ENCODE assay signal across 16 mouse cellular contexts in the genomic region with DNA sequence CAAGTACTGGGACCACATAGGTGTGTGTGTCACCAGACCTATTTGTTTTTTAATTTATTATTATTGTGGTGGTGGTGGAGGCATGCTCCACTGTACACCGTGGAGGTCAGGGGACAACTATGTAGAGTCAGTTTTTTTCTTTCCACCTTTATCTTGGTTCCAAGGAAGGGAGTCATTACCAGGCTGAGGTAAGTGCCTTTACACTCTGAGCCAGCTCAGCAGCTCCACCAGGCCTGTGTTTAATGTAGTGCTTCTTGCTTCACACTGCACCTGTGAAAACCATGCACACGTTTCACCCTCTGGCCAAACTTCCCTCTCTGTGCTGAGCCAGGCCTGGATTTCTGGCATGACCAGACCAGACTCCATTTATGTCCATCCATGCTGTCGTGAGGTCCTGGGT.
"Had no signal": no experiment of that assay in that cellular context is flagged by ENCODE, and none has a peak within 500 bp of the region (broad histone marks: within the 10 kb centered on the region; RNA-seq: fewer than 3 reads in every experiment).

No protein-coding gene starts in this region.

- H3K27me3 ChIP-seq: limb, embryonic 15.5 days; liver, embryonic 12.5 days; megakaryocyte, embryonic 14.5 days; midbrain, embryonic 15.5 days; neural tube, embryonic 12.5 days had no signal

- H3K9ac ChIP-seq: limb, embryonic 15.5 days; liver, embryonic 12.5 days; lung, embryonic 14.5 days; midbrain, embryonic 15.5 days; neural tube, embryonic 12.5 days had no signal

- H3K4me1 ChIP-seq: limb, embryonic 15.5 days; megakaryocyte, embryonic 14.5 days; midbrain, embryonic 15.5 days; neural tube, embryonic 12.5 days had no signal

- H3K4me3 ChIP-seq: limb, embryonic 15.5 days; liver, embryonic 12.5 days; megakaryocyte, embryonic 14.5 days; midbrain, embryonic 15.5 days; neural tube, embryonic 12.5 days had no signal

- H3K27ac ChIP-seq: limb, embryonic 15.5 days; liver, embryonic 12.5 days; macrophage; midbrain, embryonic 15.5 days; neural tube, embryonic 12.5 days had no signal

- DNase-seq: kidney, adult 18-20 months; kidney, postnatal 10 days; left cerebral cortex, postnatal 4 days; lung, embryonic 14.5 days; lung, postnatal 10 days; retina, postnatal 1 day; right cerebral cortex, postnatal 4 days; spleen, adult 18-20 months; thymus, postnatal 4 days had no signal

- ATAC-seq: liver, embryonic 12.5 days; midbrain, embryonic 15.5 days had no signal

- H3K9me3 ChIP-seq: limb, embryonic 15.5 days; liver, embryonic 12.5 days; midbrain, embryonic 15.5 days; neural tube, embryonic 12.5 days had no signal

- H3K4me2 ChIP-seq: limb, embryonic 15.5 days; liver, embryonic 12.5 days; lung, embryonic 14.5 days; midbrain, embryonic 11.5 days; midbrain, embryonic 15.5 days; neural tube, embryonic 12.5 days had no signal
